Mouse (Mus musculus): Measurements from ENCODE around the gene Ddx5.

- TF ChIP-seq CTCF (IDR thresholded peaks at IDR 0.05; ENCODE audit: borderline replicate concordance, extremely low read depth, insufficient read depth, insufficient read length) (no peak), POLR2A (IDR thresholded peaks at IDR 0.05; ENCODE audit: borderline replicate concordance, extremely low read depth, insufficient read depth, insufficient read length, poor library complexity, severe bottlenecking) (no peak)
Measured at GRCm38 (mm10) chr11:106817156-106817555, 28.2 kb upstream of the Ddx5 start.
